Mouse (Mus musculus) kidney, adult 9 months (tissue): ENCODE measurements around the gene Hivep1.

ENCODE experiments used
- DNase-seq: peaks from one replicate; pipeline ENCODE4 v3.0.0; 2022

Hivep1 gene

DNA sequence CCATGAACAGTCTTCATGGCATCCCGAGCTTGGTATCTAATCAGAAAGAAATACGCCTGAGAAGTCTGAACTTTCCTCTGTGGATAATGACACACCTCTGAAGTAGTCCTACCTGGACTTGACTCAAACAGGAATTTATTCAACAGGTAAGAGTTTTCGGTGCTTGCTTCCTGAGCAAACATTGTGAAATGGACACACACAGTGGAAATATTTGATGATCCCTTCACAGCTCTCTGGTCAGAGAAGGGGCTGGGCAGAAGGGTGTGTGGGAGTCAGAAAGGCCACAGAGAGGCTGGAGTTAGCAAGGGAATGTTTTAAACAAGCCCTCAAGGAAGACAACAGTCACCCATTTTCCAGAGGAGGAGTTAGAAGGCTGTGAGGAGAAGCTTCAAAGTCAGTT, 186.7 kb downstream of the Hivep1 start:
- DNase-seq: no peak

DNA sequence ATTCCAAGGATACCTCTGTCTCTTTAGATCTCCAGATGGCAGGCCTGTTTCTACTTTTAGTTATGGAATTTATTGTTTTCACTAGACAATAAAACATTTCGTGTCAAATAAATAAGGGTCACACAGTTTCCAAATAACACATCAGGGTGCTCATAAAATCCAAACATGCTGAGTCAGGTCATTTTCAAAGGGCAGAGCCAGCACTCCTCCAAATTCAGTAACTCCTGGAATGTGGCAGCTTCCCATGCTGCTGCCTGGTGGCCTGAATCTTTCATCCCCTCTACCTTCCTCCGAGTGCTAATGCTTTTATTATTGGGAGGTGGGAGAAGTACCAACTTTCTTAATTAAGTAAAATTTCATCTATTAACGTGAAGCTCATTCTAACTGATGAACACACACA, 190.3 kb downstream of the Hivep1 start:
- no peak for DNase-seq
